Mouse (Mus musculus) heart, adult 2 months (tissue): ENCODE data around the gene Sash3.

Source experiments
- CTCF ChIP-seq: fragments of 200-600 bp; IDR thresholded peaks from 2 replicates; pipeline ENCODE4 v1.8.1; 2022; ENCODE audit warnings: antibody characterized with exemption, mild to moderate bottlenecking, moderate library complexity
- EP300 ChIP-seq: fragments of 200-500 bp; IDR thresholded peaks from 2 replicates; pipeline ENCODE4 v1.6.1; 2011; ENCODE audit warnings: low read depth, low read length, control low read depth; ENCODE audit not compliant: insufficient read depth

GRCm38 (mm10) chrX:48207761-48208487 lies 61.7 kb downstream of the Sash3 start:
- TF ChIP-seq EP300, result no peak
- TF ChIP-seq CTCF, result no peak
